Mouse (Mus musculus): Measurements from ENCODE around the gene Clstn2. TPM values are rescaled to one million over a fixed set of nuclear protein-coding genes. Genes with fewer than 3 reads are reported as not detected.

The Clstn2 gene
- total and polyA plus RNA-seq, 2 experiments from 2014 or later: 0.14 to 0.61 TPM

- DNase-seq (ENCODE audit: low spot score) (no peak), ATAC-seq (ENCODE audit: insufficient read depth, low read depth) (no peak)
- Histone ChIP-seq H3K9me3 (replicated peaks; ENCODE audit: control insufficient read depth, low read length) (no peaks in the 10 kb centered on the region), H3K4me3 (ENCODE audit: low read depth, low read length) (no peak overlapping the region), H3K4me2 (ENCODE audit: low read depth, low read length) (no peak overlapping the region), H3K9ac (replicated peaks; ENCODE audit: low read depth, low read length) (no peak overlapping the region), H3K27ac (ENCODE audit: low read depth) (no peak overlapping the region), H3K36me3 (replicated peaks; ENCODE audit: control insufficient read depth, insufficient read depth, low read length) (no peaks in the 10 kb centered on the region), H3K4me1 (ENCODE audit: control insufficient read depth, insufficient read depth) (no peaks in the 10 kb centered on the region), H3K27me3 (ENCODE audit: control insufficient read depth, insufficient read depth, low read length) (no peaks in the 10 kb centered on the region)
- TF ChIP-seq EP300 (IDR thresholded peaks at IDR 0.05; ENCODE audit: low read depth) (no peak), CTCF (IDR thresholded peaks at IDR 0.05; ENCODE audit: low read depth) (no peak)
- WGBS: 76% methylated on average over 6 of the region's 6 CpGs
Observed at GRCm38 (mm10) chr9:97563121-97563520, 469.9 kb downstream of the Clstn2 start.

GRCm38 (mm10) chr9:97544359-97544758, 488.6 kb downstream of the Clstn2 start:
- no peak for ATAC-seq (ENCODE audit: insufficient read depth, low read depth)
- H3K4me2 ChIP-seq (ENCODE audit: low read depth, low read length): no peak overlapping the region
- H3K4me1 ChIP-seq (ENCODE audit: control insufficient read depth, insufficient read depth): no peaks in the 10 kb centered on the region
- no peaks in the 10 kb centered on the region for H3K27me3 ChIP-seq (ENCODE audit: control insufficient read depth, insufficient read depth, low read length)
- WGBS: 59% methylated on average over 4 of the region's 4 CpGs
- no peaks in the 10 kb centered on the region for H3K9me3 ChIP-seq (replicated peaks; ENCODE audit: control insufficient read depth, low read length)
- no peaks in the 10 kb centered on the region for H3K36me3 ChIP-seq (replicated peaks; ENCODE audit: control insufficient read depth, insufficient read depth, low read length)
- DNase-seq (ENCODE audit: low spot score): peak; percentile 26
- no peak overlapping the region for H3K9ac ChIP-seq (replicated peaks; ENCODE audit: low read depth, low read length)
- TF ChIP-seq CTCF (IDR thresholded peaks at IDR 0.05; ENCODE audit: low read depth) (no peak), EP300 (IDR thresholded peaks at IDR 0.05; ENCODE audit: low read depth) (no peak)
- no peak overlapping the region for H3K4me3 ChIP-seq (ENCODE audit: low read depth, low read length)
- H3K27ac ChIP-seq (ENCODE audit: low read depth): no peak overlapping the region

- H3K9me3 ChIP-seq (replicated peaks; ENCODE audit: control insufficient read depth, low read length): no peaks in the 10 kb centered on the region
- WGBS: 83% methylated on average over 6 of the region's 6 CpGs
- H3K4me1 ChIP-seq (ENCODE audit: control insufficient read depth, insufficient read depth): peaks cover 4% of the 10 kb centered on the region; the same call in 1 of the 2 replicates
- ATAC-seq (ENCODE audit: insufficient read depth, low read depth) (no peak), DNase-seq (ENCODE audit: low spot score) (no peak)
- H3K4me2 ChIP-seq (ENCODE audit: low read depth, low read length): no peak overlapping the region
- no peak overlapping the region for H3K9ac ChIP-seq (replicated peaks; ENCODE audit: low read depth, low read length)
- no peak overlapping the region for H3K4me3 ChIP-seq (ENCODE audit: low read depth, low read length)
- TF ChIP-seq EP300 (IDR thresholded peaks at IDR 0.05; ENCODE audit: low read depth): no peak
- no peak for TF ChIP-seq CTCF (IDR thresholded peaks at IDR 0.05; ENCODE audit: low read depth)
- no peak overlapping the region for H3K27ac ChIP-seq (ENCODE audit: low read depth)
- H3K36me3 ChIP-seq (replicated peaks; ENCODE audit: control insufficient read depth, insufficient read depth, low read length): no peaks in the 10 kb centered on the region
- H3K27me3 ChIP-seq (ENCODE audit: control insufficient read depth, insufficient read depth, low read length): no peaks in the 10 kb centered on the region
Observed at GRCm38 (mm10) chr9:97541419-97541818, 491.6 kb downstream of the Clstn2 start.

- DNase-seq (ENCODE audit: low spot score) (no peak), ATAC-seq (ENCODE audit: insufficient read depth, low read depth) (no peak)
- no peak overlapping the region for H3K9ac ChIP-seq (replicated peaks; ENCODE audit: low read depth, low read length)
- no peaks in the 10 kb centered on the region for H3K9me3 ChIP-seq (replicated peaks; ENCODE audit: control insufficient read depth, low read length)
- peaks cover 4% of the 10 kb centered on the region; the same call in 1 of the 2 replicates for H3K4me1 ChIP-seq (ENCODE audit: control insufficient read depth, insufficient read depth)
- no peak overlapping the region for H3K27ac ChIP-seq (ENCODE audit: low read depth)
- H3K36me3 ChIP-seq (replicated peaks; ENCODE audit: control insufficient read depth, insufficient read depth, low read length): no peaks in the 10 kb centered on the region
- H3K4me3 ChIP-seq (ENCODE audit: low read depth, low read length): no peak overlapping the region
- TF ChIP-seq EP300 (IDR thresholded peaks at IDR 0.05; ENCODE audit: low read depth): no peak
- TF ChIP-seq CTCF (IDR thresholded peaks at IDR 0.05; ENCODE audit: low read depth): no peak
- no peaks in the 10 kb centered on the region for H3K27me3 ChIP-seq (ENCODE audit: control insufficient read depth, insufficient read depth, low read length)
- no peak overlapping the region for H3K4me2 ChIP-seq (ENCODE audit: low read depth, low read length)
- 38% methylated on average over 8 of the region's 8 CpGs for WGBS
Observed at GRCm38 (mm10) chr9:97538075-97538779, 494.8 kb downstream of the Clstn2 start.

GRCm38 (mm10) chr9:97534196-97534595, 498.8 kb downstream of the Clstn2 start:
- no peak overlapping the region for H3K4me3 ChIP-seq (ENCODE audit: low read depth, low read length)
- no peaks in the 10 kb centered on the region for H3K9me3 ChIP-seq (replicated peaks; ENCODE audit: control insufficient read depth, low read length)
- no peak overlapping the region for H3K27ac ChIP-seq (ENCODE audit: low read depth)
- WGBS: 95% methylated on average over 2 of the region's 2 CpGs
- no peak for ATAC-seq (ENCODE audit: insufficient read depth, low read depth)
- TF ChIP-seq CTCF (IDR thresholded peaks at IDR 0.05; ENCODE audit: low read depth) (no peak), EP300 (IDR thresholded peaks at IDR 0.05; ENCODE audit: low read depth) (no peak)
- H3K36me3 ChIP-seq (replicated peaks; ENCODE audit: control insufficient read depth, insufficient read depth, low read length): no peaks in the 10 kb centered on the region
- no peak for DNase-seq (ENCODE audit: low spot score)
- H3K4me2 ChIP-seq (ENCODE audit: low read depth, low read length): no peak overlapping the region
- peaks cover 4% of the 10 kb centered on the region; the same call in 1 of the 2 replicates for H3K4me1 ChIP-seq (ENCODE audit: control insufficient read depth, insufficient read depth)
- H3K27me3 ChIP-seq (ENCODE audit: control insufficient read depth, insufficient read depth, low read length): no peaks in the 10 kb centered on the region
- H3K9ac ChIP-seq (replicated peaks; ENCODE audit: low read depth, low read length): no peak overlapping the region

GRCm38 (mm10) chr9:97533306-97533705, 499.7 kb downstream of the Clstn2 start:
- Histone ChIP-seq H3K27me3 (ENCODE audit: control insufficient read depth, insufficient read depth, low read length) (no peaks in the 10 kb centered on the region), H3K4me2 (ENCODE audit: low read depth, low read length) (no peak overlapping the region), H3K27ac (ENCODE audit: low read depth) (no peak overlapping the region), H3K9ac (replicated peaks; ENCODE audit: low read depth, low read length) (no peak overlapping the region), H3K36me3 (replicated peaks; ENCODE audit: control insufficient read depth, insufficient read depth, low read length) (no peaks in the 10 kb centered on the region), H3K4me3 (ENCODE audit: low read depth, low read length) (no peak overlapping the region), H3K4me1 (ENCODE audit: control insufficient read depth, insufficient read depth) (peaks cover 4% of the 10 kb centered on the region; the same call in 1 of the 2 replicates), H3K9me3 (replicated peaks; ENCODE audit: control insufficient read depth, low read length) (no peaks in the 10 kb centered on the region)
- no peak for DNase-seq (ENCODE audit: low spot score)
- TF ChIP-seq CTCF (IDR thresholded peaks at IDR 0.05; ENCODE audit: low read depth) (no peak), EP300 (IDR thresholded peaks at IDR 0.05; ENCODE audit: low read depth) (no peak)
- WGBS: 79% methylated on average over 3 of the region's 3 CpGs
- ATAC-seq (ENCODE audit: insufficient read depth, low read depth): no peak

Measured in heart, postnatal 0 days (tissue).